Mouse (Mus musculus) embryonic stem cell, embryonic (primary cell): ENCODE measurements around the gene Hoxa1.

Experiments used
- CTCF ChIA-PET, 4 experiments: fragments of 300-600 bp in 2 of 4; fragments of 350-600 bp in 2 of 4; sonication (Branson Sonifier 250); formaldehyde crosslinking; loops; one replicate each; lab custom pipeline; 2022; ENCODE audit warnings: inconsistent platforms in 2 of 4; lab: Charles Lee
- POLR2A ChIA-PET, 4 experiments: fragments of 300-600 bp in 2 of 4; fragments of 350-600 bp in 2 of 4; sonication (Branson Sonifier 250); formaldehyde crosslinking; loops; one replicate each; lab custom pipeline; 2022; ENCODE audit warnings: antibody characterized with exemption in 4 of 4, inconsistent platforms in 1 of 4; lab: Charles Lee

Gene Hoxa1

DNA sequence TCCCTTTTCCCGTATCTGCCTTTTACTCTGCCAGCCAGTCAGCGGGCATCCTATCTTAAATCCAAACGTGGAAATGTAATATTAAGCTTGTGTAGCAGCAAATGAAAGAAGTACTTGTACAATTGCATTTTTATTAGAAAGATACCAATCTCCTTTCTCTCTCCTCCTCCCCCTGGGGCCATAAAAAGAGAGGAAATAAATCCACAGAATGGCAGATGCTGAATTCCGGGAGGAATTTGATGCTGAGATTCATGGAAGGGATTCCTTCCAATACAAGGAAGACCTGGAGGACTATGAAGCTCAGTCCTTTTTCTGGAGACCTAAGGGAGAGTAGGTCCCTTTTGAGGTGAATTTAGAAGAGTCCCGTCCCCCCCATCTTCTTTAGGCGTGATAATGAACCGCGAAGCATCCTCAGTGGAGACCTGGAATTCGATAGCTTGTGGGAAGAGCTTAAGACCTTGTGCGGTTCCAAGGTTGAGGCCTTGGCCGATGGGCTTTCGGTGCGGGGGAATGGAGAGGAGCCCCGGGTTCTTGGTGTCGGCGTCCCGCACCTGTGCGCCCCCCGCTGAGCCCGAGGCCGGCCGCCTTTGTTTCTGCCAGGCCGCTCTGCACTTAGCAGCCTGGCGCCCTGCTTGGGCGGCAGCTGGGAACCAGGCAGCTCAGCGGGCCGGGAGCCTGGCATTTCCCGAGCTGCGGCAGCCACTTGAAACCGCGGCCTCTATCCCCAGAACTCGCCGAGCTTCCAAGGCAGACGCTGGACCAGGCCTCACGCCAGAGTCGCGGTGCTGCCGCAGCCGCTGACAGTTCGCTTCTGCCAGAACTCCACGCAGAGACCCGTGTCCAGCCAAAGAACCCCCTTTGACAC lies 10.3 kb upstream of the Hoxa1 start:
- POLR2A ChIA-PET = interaction anchor here in 2 of 4 experiments (0.9 to 1.9 kb wide), 7 partner anchors 9 to 726 kb away, joined by 3 to 7 read pairs (median 5); partner anchors contain the start of genes 5730596B20Rik (in 1 of the 2) and Hoxa1 (in 1 of the 2)
- CTCF ChIA-PET = interaction anchor here in 2 of 4 experiments (0.6 to 1.8 kb wide), 4 partner anchors 43 to 72 kb away, joined by 3 to 8 read pairs (median 3); partner anchors contain the start of gene Hoxa10 (in 2 of the 2)

DNA sequence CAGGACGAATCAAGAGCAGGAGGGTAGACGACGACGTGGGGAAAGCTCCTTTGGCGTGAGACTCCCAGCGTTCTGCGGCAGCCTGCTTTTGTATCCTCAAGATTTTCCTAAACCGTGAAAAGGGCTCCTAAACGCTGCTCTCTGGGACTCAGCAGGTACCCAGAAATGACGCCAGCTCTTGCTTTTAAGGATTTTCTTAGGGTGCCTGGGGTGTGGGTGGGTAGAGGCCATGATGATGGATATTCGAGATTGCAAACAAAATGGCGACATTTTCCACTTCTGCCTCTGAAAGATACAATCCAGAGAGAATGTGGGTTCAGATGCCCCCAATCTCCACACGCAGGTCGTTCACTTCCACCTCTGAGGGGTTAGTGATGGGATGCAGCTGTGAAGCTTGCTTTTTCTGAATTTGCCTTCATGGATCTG lies 9.6 kb upstream of the Hoxa1 start:
- CTCF ChIA-PET = interaction anchor here in 3 of 4 experiments (0.6 to 1.8 kb wide), 4 partner anchors 44 to 73 kb away, joined by 3 to 8 read pairs (median 6); partner anchors contain the start of gene Hoxa10 (in 2 of the 3)
- POLR2A ChIA-PET = interaction anchor here in 3 of 4 experiments (1.0 to 1.9 kb wide), 8 partner anchors 9 to 725 kb away, joined by 3 to 7 read pairs (median 4); partner anchors contain the start of genes 5730596B20Rik (in 1 of the 3), Hoxa1 (in 1 of the 3) and Hoxa7 (in 1 of the 3)

DNA sequence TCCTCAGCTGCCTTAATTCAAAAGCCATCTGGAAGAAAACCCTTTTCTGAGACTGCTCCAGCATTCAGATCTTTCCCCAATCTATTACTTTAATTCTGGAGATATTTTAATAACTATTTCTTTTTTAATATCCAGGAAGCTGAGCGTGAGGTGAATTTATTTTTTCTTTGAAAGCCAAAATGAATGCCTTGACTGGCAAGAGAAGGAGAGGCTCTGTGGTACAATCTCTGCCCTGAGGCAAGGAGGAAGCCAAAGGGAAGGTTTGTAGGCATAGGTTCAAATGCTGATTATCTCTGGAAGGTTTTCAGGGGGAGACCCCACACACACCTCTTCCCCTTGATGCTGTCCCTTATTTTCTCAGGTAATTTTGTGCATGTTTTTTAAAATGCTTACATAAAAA lies 9.1 kb upstream of the Hoxa1 start:
- CTCF ChIA-PET = interaction anchor here in 3 of 4 experiments (0.6 to 1.8 kb wide), 4 partner anchors 12 to 55 kb away, joined by 3 to 8 read pairs (median 6); no protein-coding TSS in a partner anchor

DNA sequence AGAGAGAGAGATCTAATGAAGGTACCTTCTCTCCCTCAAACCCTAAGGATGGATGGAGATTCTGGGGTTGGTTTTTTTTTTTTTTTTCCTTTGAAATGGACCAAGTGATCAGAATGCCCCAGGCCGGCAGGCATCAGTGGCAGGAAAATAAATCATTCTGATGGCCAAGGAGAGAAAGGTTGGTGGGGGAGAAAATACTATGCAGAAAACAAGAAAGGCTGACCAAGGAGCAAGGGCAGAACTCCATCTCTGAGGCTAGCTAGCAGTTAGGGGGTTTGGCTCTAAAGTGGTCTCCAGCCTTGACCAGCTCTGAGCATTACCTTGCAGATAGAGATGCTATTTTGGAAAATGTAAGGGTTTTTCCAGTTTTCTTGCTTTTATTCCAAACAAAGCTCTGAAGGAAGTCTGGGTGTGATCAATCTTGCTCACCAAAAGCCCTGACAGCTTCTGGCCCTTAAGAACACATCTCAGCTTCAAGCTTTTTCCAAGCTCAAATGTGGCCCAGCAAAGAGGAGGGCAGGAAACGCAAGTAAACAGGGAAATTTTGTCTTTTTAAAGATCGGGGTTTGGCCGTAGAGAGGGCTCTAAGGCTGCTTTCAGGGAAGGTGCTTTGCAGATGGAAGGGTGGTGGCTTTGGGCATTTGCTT lies 8.4 kb upstream of the Hoxa1 start:
- ChIA-PET POLR2A (interaction anchor here in 2 of 4 experiments (0.8 to 1.5 kb wide), 4 partner anchors 8 to 55 kb away, joined by 3 to 6 read pairs (median 4); partner anchors contain the start of gene Hoxa7 (in 1 of the 2)), CTCF (interaction anchor here in 2 of 4 experiments (0.7 kb wide), 2 partner anchors 11 to 57 kb away, joined by 5 to 9 read pairs; no protein-coding TSS in a partner anchor)

More for the DNA sequence above, 9.1 kb upstream of the Hoxa1 start:
- POLR2A ChIA-PET = interaction anchor here in 2 of 4 experiments (0.8 to 1.9 kb wide), 6 partner anchors 8 to 54 kb away, joined by 3 to 6 read pairs (median 6); partner anchors contain the start of genes 5730596B20Rik (in 1 of the 2) and Hoxa7 (in 1 of the 2)

DNA sequence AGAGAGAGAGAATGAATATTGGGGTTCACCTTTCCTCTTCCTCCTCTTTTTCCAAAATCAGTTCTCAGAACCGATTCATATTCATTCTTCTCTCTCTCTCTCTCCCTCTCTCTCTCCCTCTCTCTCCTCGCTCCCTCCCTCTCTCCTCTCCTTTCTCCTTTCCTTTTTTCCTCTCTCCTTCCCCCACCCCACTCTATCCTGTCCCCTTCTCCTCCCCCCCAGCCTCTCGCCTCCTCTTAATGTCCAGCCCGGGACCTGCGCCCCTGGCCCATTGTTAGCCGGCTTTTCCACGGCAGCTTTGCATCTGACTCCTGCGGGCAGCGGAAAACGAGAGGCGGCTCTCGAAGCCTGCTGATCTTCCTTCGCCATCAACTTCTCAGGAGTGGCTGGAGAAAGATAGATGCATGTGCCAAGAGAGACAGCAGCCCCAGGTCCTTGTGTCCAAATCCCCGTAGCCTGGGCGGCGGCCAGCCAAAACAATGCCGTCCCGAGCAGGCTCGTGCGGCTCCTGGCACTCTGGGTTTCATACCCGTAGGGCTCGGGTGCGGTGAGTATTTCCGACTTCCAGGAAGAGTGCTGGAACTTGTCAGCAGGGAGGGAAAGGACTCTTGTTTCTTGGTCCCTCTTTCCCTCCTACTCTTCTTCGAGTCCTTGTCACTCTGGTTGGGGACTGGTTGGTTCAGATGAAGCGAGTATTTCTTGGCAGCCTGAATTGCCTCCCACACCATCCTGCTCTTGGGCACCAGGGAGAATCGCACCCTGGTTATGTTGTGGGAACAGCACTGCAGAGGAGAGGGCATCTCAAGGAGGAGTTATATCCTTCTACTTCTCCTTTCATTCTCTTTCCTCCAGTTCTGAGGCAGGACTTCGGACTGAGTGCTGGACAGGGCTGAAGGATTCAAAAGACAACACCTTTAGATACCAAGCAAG lies 7.6 kb upstream of the Hoxa1 start:
- POLR2A ChIA-PET = no interaction called here

DNA sequence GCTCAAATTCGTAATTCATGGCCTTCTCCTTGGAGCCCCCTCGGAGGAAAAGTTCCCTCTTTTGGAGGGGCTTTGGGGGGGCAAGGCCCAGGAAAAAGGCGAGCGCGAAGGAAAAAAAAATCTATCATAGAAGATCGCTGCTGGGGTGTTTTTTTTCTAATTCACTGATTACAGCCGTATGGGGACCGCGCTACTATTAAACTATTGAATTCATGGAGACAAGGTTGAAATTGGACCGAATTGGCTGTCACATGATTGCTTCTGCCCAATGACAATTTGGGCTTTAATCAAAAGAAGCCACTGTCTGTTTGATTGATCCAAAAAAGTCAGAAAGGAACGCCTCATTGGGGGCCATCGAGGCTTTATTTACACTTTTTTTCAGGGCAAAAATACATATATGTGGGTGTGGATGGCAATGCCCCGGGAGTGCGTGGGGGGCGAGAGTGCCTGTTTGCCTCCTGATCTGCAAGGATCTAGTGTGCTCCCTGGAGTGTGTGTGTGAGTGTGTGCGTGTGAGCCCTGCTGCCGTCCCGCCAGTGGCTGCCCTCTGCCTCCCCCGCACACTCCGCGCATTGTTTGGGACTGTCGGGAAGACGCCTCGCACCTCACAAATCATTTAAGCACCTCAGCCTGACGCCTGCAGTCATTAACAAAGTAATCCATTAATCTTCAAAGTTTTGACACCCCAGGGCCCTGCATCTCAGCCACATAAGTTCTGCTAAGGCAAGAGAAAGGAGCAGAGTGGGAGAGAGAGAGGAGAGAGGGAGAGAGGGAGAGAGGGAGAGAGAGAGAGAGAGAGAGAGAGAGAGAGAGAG lies 6.7 kb upstream of the Hoxa1 start, which contains the start of gene Hoxa2:
Gene Hoxa2 (minus strand): TSS at position 206 of the 815 bp plus-strand sequence.
- ChIA-PET POLR2A (interaction anchor here in 1 of 4 experiments (2.6 kb wide), 1 partner anchor 7 kb away, joined by 10 read pairs; no protein-coding TSS in a partner anchor), CTCF (no interaction called here)

More for the DNA sequence above, 7.6 kb upstream of the Hoxa1 start:
- CTCF ChIA-PET = no interaction called here

DNA sequence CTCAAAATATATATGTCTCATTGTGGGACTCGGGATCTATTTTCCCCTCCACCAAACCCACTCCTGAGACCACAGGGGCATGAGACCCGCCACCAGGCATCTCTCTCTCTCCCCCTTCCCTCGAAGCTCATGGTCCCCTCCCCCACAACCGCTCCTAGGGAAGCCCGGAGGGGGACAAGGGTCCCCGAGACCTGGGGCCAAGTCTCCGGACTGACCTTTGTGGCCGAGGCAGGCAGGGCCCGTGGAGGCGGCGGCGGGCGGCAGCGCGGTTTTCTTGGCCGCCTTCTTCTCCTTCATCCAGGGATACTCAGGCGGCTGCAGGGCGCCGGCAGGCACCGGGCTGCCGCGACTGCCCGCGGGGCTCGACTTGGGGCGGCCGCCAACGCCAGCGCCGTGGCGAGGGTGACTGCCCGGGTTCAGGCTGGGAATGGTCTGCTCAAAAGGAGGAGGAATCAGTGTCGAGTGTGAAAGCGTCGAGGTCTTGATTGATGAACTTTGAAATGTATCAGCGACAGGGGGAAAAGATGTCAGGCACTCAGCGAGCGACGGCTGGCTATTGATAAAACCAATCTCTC lies 6.0 kb upstream of the Hoxa1 start:
- POLR2A ChIA-PET = interaction anchor here in 2 of 4 experiments (1.1 to 8.0 kb wide), 3 partner anchors 8 to 15 kb away, joined by 3 to 75 read pairs (median 10); partner anchors contain the start of gene 5730596B20Rik (in 1 of the 2)
- CTCF ChIA-PET = interaction anchor here in 2 of 4 experiments (0.7 to 1.1 kb wide), 3 partner anchors 42 to 107 kb away, joined by 3 to 4 read pairs (median 3); no protein-coding TSS in a partner anchor

DNA sequence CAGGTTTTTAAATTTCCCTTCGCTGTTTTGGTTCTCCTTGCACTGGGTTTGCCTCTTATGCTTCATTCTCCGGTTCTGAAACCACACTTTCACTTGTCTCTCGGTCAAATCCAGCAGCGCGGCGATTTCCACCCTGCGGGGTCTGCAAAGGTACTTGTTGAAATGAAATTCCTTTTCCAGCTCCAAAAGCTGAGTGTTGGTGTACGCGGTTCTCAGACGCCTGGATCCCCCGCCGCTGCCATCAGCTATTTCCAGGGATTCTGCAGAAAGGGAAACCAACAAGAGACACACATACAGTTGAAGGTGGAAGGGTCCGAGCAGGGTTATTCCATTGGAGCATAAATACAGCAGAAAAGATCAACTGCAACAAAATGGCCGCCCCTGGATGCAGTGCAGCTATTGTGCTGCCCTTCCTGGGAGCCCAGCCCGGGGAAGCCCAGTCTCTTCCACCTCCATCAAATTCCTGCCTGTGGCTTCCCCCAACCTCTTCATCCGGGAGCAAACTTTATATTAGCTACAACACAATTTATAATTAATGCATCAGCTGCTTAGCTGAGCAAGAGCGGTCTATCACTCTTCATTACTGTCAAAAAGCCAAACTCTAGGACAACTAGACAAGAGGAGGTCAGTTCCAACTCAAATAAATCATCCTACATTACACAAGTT lies 5.4 kb upstream of the Hoxa1 start:
- CTCF ChIA-PET = interaction anchor here in 2 of 4 experiments (0.6 to 1.1 kb wide), 5 partner anchors 43 to 126 kb away, joined by 3 to 4 read pairs (median 3); partner anchors contain the start of gene Hoxa7 (in 1 of the 2)
- POLR2A ChIA-PET = interaction anchor here in 3 of 4 experiments (0.5 to 8.0 kb wide), 8 partner anchors 9 to 56 kb away, joined by 3 to 75 read pairs (median 4); partner anchors contain the start of gene 5730596B20Rik (in 1 of the 3)

DNA sequence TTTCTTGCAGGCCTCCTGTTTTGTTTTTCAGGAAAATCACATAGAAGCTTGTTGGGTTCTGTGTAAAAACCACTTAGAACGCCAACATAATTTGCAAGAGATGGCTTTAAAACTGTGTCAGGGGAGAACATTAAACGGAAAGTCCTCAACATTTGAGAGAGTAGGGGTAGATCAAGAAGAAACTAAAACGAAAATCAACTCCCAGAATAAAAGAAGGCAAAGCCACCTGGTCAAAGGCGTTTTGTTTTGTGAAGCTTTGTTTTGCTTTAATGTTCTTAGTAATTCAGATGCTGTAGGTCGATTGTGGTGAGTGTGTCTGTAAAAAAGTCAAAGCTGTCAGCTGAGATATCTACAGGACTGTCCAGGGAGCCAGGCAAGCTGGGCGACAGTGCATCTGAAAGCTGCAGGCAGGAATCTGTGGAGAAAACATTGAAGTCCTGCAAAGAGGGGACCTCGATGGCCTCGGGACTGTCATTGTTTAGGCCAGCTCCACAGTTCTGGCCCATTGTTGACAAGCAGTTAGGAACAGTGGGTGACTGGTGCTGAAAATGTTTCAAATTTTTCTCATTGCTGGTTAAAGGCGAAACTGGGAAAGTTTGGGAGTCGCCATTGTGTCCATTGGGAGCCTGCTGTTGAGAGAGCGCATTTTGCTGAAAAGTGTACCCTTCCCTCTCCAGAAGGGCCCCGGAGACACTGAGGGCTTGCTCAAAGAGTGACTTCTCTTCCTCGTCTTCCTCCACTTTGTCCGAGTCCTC lies 4.7 kb upstream of the Hoxa1 start:
- ChIA-PET CTCF (interaction anchor here in 2 of 4 experiments (0.6 to 1.1 kb wide), 5 partner anchors 11 to 125 kb away, joined by 3 to 4 read pairs (median 3); partner anchors contain the start of genes Hoxa10 (in 1 of the 2) and Hoxa7 (in 1 of the 2)), POLR2A (interaction anchor here (0.5 to 8.0 kb wide), 11 partner anchors 9 to 91 kb away, joined by 3 to 75 read pairs (median 4); partner anchors contain the start of gene 5730596B20Rik (in 1 of the 4))

DNA sequence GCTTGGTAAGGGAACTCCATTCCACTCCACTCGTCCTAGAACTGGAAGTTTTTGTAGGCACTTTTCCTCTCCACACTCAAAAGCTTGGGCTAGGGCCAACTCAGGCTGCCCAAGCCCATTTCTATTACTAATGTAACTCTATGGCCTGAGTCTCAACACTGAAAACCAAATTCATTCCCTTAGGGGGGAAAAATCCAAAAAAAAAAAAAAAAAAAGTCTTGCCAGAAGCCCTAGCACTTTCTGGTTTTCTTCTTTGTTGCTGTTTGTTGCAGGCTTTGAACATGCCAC lies 3.9 kb upstream of the Hoxa1 start:
- ChIA-PET CTCF (interaction anchor here in 2 of 4 experiments (0.6 to 1.4 kb wide), 3 partner anchors 10 to 1354 kb away, joined by 3 read pairs; no protein-coding TSS in a partner anchor), POLR2A (interaction anchor here in 3 of 4 experiments (0.6 to 8.0 kb wide), 8 partner anchors 10 to 92 kb away, joined by 3 to 75 read pairs (median 4); partner anchors contain the start of gene 5730596B20Rik (in 1 of the 3))

DNA sequence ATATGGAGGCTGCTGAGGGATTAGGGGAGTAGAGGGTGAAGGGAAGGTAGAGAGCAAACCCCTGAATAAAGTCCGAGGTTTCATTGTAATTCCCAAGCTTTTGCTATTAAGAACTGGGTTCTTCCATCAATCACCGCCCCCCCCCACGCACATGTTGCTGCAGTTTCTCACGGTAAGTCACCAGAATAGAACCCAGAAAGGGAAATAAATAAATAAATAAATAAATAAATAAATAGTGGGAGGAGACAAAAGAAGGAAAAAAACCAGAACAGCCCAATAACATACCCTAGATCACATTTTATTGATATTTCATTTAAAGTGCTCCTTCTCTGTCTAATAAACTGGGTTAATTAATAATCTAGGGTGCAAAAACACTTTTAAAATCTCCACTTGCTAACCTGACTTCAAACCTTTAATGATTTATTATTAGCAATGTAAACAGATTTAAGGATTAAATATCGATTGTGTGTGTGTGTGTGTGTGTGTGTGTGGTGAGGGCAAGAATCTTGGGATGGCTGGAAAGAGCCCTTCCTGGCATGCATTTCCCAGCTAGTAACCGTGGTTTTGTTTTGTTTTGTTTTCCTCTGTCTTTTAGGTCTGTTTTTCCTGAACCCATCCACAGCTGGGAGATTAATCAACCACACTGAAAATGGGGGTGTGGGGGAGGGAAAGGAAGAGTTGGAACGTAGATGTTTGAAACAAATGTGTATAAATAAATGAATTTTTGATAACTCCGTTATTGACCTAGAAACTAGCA lies 3.4 kb upstream of the Hoxa1 start:
- POLR2A ChIA-PET = interaction anchor here in 3 of 4 experiments (0.6 to 8.0 kb wide), 12 partner anchors 11 to 561 kb away, joined by 3 to 75 read pairs (median 4); partner anchors contain the start of genes 5730596B20Rik (in 1 of the 3), Gm28308 (in 1 of the 3) and Hoxa3 (in 1 of the 3)

DNA sequence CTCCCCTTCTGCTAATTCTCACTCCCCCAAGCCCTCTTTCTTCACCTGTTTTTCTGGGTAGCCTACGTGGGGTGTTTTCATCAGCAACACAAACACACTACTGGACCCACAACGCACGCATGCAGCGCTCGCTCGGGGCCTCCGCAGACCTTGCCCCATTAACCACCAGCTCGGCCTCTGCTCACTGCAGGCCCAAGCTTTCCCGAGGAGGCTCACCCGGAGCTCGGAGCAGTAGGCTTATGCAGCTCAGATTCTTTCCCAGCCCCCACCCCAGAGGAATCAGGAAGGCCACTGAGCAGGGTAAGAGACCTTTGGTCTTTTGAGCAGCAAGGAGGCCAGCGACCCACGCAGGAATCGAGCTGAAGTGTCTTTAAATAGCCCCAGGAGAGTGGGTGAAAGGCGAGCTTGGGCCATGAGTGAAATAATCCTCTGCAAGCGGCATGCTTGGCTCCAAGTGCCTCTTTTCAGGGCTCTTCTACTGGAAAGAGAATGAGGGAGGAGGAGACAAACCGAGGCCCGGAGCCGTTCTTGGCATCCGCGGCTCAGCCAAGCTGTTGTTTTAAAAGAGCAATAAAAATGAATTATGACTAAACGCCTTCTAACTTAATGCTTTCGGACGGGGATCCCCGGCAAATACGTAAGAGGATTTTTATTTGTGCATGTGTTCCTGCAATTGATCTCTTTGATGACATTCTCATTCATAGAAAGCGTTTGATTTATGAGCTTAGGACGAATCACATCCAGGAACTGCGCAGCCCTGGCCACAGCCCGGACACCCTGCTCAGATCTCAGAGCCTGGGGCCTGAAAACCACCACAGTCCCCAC lies 2.6 kb upstream of the Hoxa1 start:
- POLR2A ChIA-PET = interaction anchor here in 3 of 4 experiments (0.6 to 8.0 kb wide), 13 partner anchors 8 to 560 kb away, joined by 3 to 75 read pairs (median 4); partner anchors contain the start of genes 5730596B20Rik (in 1 of the 3), Gm28308 (in 1 of the 3) and Hoxa3 (in 1 of the 3)

More for the DNA sequence above, 3.4 kb upstream of the Hoxa1 start:
- CTCF ChIA-PET = interaction anchor here in 3 of 4 experiments (0.6 to 1.4 kb wide), 4 partner anchors 10 to 1354 kb away, joined by 3 read pairs; no protein-coding TSS in a partner anchor

More for the DNA sequence above, 2.6 kb upstream of the Hoxa1 start:
- CTCF ChIA-PET = interaction anchor here (0.5 to 1.4 kb wide), 5 partner anchors 11 to 1354 kb away, joined by 3 to 13 read pairs (median 3); partner anchors contain the start of gene Hoxa10 (in 1 of the 4)
